ENCODE assay signal across 9 mouse cellular contexts in genomic region chr9:120583314-120583713, GRCm38 (mm10). TPM values are rescaled to one million over a fixed set of nuclear protein-coding genes. Genes with fewer than 3 reads are reported as not detected.
DNase-seq lines count a peak whose midpoint lies in the region; ATAC-seq and TF ChIP-seq lines count a peak whose summit lies in the region.
"Had no signal": no experiment of that assay in that cellular context is flagged by ENCODE, and none has a peak within 500 bp of the region (broad histone marks: within the 10 kb centered on the region; RNA-seq: fewer than 3 reads in every experiment).

No protein-coding gene starts in this region.

- DNase-seq in hindbrain, embryonic 10.5 days (ENCODE audit: low spot score): no peak
- DNase-seq in MEL (ENCODE audit: low read depth, low spot score): no peak
- DNase-seq in midbrain, postnatal 0 days (ENCODE audit: low spot score): no peak
- no peak for DNase-seq in left cerebral cortex, postnatal 4 days
- DNase-seq in testis, postnatal 14 days (ENCODE audit: low spot score): no peak
- no peak for DNase-seq in spleen, adult 12 weeks (ENCODE audit: low spot score)

- 82% methylated on average over 3 of the region's 3 CpGs for WGBS in hindbrain, embryonic 13.5 days
- WGBS in hindbrain, embryonic 10.5 days: 78% methylated on average over 3 of the region's 3 CpGs
- 84% methylated on average over 3 of the region's 3 CpGs for WGBS in hindbrain, embryonic 15.5 days
- 79% methylated on average over 3 of the region's 3 CpGs for WGBS in midbrain, postnatal 0 days

- H3K9ac ChIP-seq in hindbrain, embryonic 13.5 days: no peak overlapping the region
- peak overlapping the region; percentile 72 for H3K9ac ChIP-seq in MEL (ENCODE audit: control insufficient read depth, low read depth, low read length, poor library complexity, severe bottlenecking)
- H3K9ac ChIP-seq in hindbrain, embryonic 15.5 days: no peak overlapping the region
- no peak overlapping the region for H3K9ac ChIP-seq in midbrain, postnatal 0 days (replicated peaks; ENCODE audit: low read length, poor library complexity, severe bottlenecking)

- peak overlapping the region; percentile 55 for H3K4me2 ChIP-seq in hindbrain, embryonic 13.5 days
- peak overlapping the region; percentile 67 for H3K4me2 ChIP-seq in hindbrain, embryonic 15.5 days
- peak overlapping the region; percentile 47 for H3K4me2 ChIP-seq in midbrain, postnatal 0 days (ENCODE audit: low read depth, low read length, poor library complexity, severe bottlenecking)

- H3K27me3 ChIP-seq in hindbrain, embryonic 13.5 days: 0 out of 2 replicates have a peak, but pooled peaks cover 4% of the 10 kb centered on the region
- H3K27me3 ChIP-seq in hindbrain, embryonic 10.5 days (ENCODE audit: insufficient read depth, poor library complexity, severe bottlenecking): 0 out of 2 replicates have a peak, but pooled peaks cover 2% of the 10 kb centered on the region
- H3K27me3 ChIP-seq in MEL (ENCODE audit: control insufficient read depth in 1 of 2, insufficient read depth in 2 of 2, low read length in 2 of 2): no peaks in the 10 kb centered on the region
- H3K27me3 ChIP-seq in hindbrain, embryonic 15.5 days: no peaks in the 10 kb centered on the region
- H3K27me3 ChIP-seq in midbrain, postnatal 0 days (ENCODE audit: insufficient read depth, low read length): no peaks in the 10 kb centered on the region

- intact Hi-C loops in left cerebral cortex, postnatal 4 days (cut with DNase I): no loop called here

- no peak for ATAC-seq in hindbrain, embryonic 13.5 days (ENCODE audit: low FRiP score)
- no peak for ATAC-seq in hindbrain, embryonic 15.5 days (ENCODE audit: low FRiP score, low read depth)
- ATAC-seq in midbrain, postnatal 0 days (ENCODE audit: low FRiP score): no peak

- TF ChIP-seq RAD21 in MEL (IDR thresholded peaks at IDR 0.05; ENCODE audit: low read depth, low read length): no peak

- peak; percentile 14 to 31 (median 27); a peak in 5 of 6 replicates for TF ChIP-seq CTCF in MEL (IDR thresholded peaks at IDR 0.05 in 2 of 3, conservative IDR thresholded peaks at IDR 0.05 in 1 of 3; ENCODE audit: control insufficient read depth in 1 of 3, insufficient read depth in 1 of 3, low read depth in 2 of 3, low read length in 3 of 3, poor library complexity in 1 of 3, severe bottlenecking in 1 of 3)
- TF ChIP-seq CTCF in midbrain, postnatal 0 days (IDR thresholded peaks at IDR 0.05): peak; percentile 21; the same call in 1 of the 2 replicates

- H3K4me1 ChIP-seq in hindbrain, embryonic 13.5 days (replicated peaks): peaks cover 14% of the 10 kb centered on the region
- peaks cover 24% of the 10 kb centered on the region for H3K4me1 ChIP-seq in hindbrain, embryonic 10.5 days (replicated peaks)
- H3K4me1 ChIP-seq in MEL (ENCODE audit: control insufficient read depth in 1 of 2, insufficient read depth in 2 of 2, low read length in 2 of 2): no peaks in the 10 kb centered on the region
- H3K4me1 ChIP-seq in hindbrain, embryonic 15.5 days (replicated peaks): peaks cover 15% of the 10 kb centered on the region
- no peaks in the 10 kb centered on the region for H3K4me1 ChIP-seq in midbrain, postnatal 0 days (ENCODE audit: insufficient read depth, low read length)

- no peaks in the 10 kb centered on the region for H3K36me3 ChIP-seq in hindbrain, embryonic 13.5 days
- no peaks in the 10 kb centered on the region for H3K36me3 ChIP-seq in hindbrain, embryonic 10.5 days
- peaks cover 0 to 2% of the 10 kb centered on the region in 2 experiments; a peak in 1 of 4 replicates for H3K36me3 ChIP-seq in MEL (ENCODE audit: control insufficient read depth in 1 of 2, insufficient read depth in 2 of 2, low read length in 2 of 2)
- H3K36me3 ChIP-seq in hindbrain, embryonic 15.5 days: no peaks in the 10 kb centered on the region
- no peaks in the 10 kb centered on the region for H3K36me3 ChIP-seq in midbrain, postnatal 0 days (ENCODE audit: insufficient read depth, low read length)

- H3K27ac ChIP-seq in hindbrain, embryonic 13.5 days: no peak overlapping the region
- no peak overlapping the region for H3K27ac ChIP-seq in hindbrain, embryonic 10.5 days
- peak overlapping the region; percentile 93; the same call in 1 of the 2 replicates for H3K27ac ChIP-seq in MEL (ENCODE audit: control insufficient read depth, low read depth, low read length)
- H3K27ac ChIP-seq in hindbrain, embryonic 15.5 days (replicated peaks): no peak overlapping the region; the same call in 1 of the 2 replicates
- H3K27ac ChIP-seq in midbrain, postnatal 0 days (ENCODE audit: low read depth, low read length): no peak overlapping the region

- H3K9me3 ChIP-seq in hindbrain, embryonic 13.5 days: no peaks in the 10 kb centered on the region
- no peaks in the 10 kb centered on the region for H3K9me3 ChIP-seq in hindbrain, embryonic 10.5 days
- H3K9me3 ChIP-seq in MEL (replicated peaks; ENCODE audit: insufficient read depth, low read length): no peaks in the 10 kb centered on the region
- no peaks in the 10 kb centered on the region for H3K9me3 ChIP-seq in hindbrain, embryonic 15.5 days
- no peaks in the 10 kb centered on the region for H3K9me3 ChIP-seq in midbrain, postnatal 0 days (ENCODE audit: low read length)

- H3K4me3 ChIP-seq in hindbrain, embryonic 13.5 days: 0 out of 2 replicates have a peak overlapping the region, but pooled peaks have one; percentile 20
- H3K4me3 ChIP-seq in hindbrain, embryonic 10.5 days: no peak overlapping the region
- H3K4me3 ChIP-seq in MEL (ENCODE audit: control insufficient read depth in 1 of 2, insufficient read depth in 1 of 2, low read depth in 2 of 2, low read length in 2 of 2): peak overlapping the region; percentile 16 to 66
- 0 out of 2 replicates have a peak overlapping the region, but pooled peaks have one; percentile 31 for H3K4me3 ChIP-seq in hindbrain, embryonic 15.5 days
- no peak overlapping the region for H3K4me3 ChIP-seq in midbrain, postnatal 0 days (ENCODE audit: low read depth, low read length)

- H3K79me2 ChIP-seq in MEL (ENCODE audit: control insufficient read depth, insufficient read depth, low read length, poor library complexity): no peaks in the 10 kb centered on the region

- no peak for TF ChIP-seq POLR2A in MEL (IDR thresholded peaks at IDR 0.05; ENCODE audit: control insufficient read depth in 1 of 2, insufficient read depth in 1 of 2, low read depth in 1 of 2, low read length in 2 of 2, poor library complexity in 1 of 2)

- TF ChIP-seq EP300 in MEL (IDR thresholded peaks at IDR 0.05; ENCODE audit: low read depth in 1 of 2, low read length in 2 of 2): no peak

TF ChIP-seq in MEL, 35 proteins besides CTCF, POLR2A, EP300 and RAD21:
- TF ChIP-seq KAT2A (conservative IDR thresholded peaks at IDR 0.05; ENCODE audit: low read depth, low read length) (no peak), MEF2A (IDR thresholded peaks at IDR 0.05; ENCODE audit: extremely low read depth, insufficient replicate concordance, low read depth, low read length, poor library complexity, severe bottlenecking) (no peak), ELF1 (IDR thresholded peaks at IDR 0.05; ENCODE audit: low read depth, low read length) (no peak), ZNF384 (IDR thresholded peaks at IDR 0.05; ENCODE audit: low read depth, low read length) (no peak), UBTF (IDR thresholded peaks at IDR 0.05; ENCODE audit: borderline replicate concordance, insufficient read depth, low read depth, low read length) (no peak), SIN3A (IDR thresholded peaks at IDR 0.05; ENCODE audit: low read length) (no peak), ZMIZ1 (IDR thresholded peaks at IDR 0.05; ENCODE audit: low read depth, low read length) (no peak), BHLHE40 (IDR thresholded peaks at IDR 0.05; ENCODE audit: borderline replicate concordance, low read depth, low read length) (no peak), MAFK (IDR thresholded peaks at IDR 0.05; ENCODE audit: borderline replicate concordance, low read depth, low read length) (no peak), MAZ (IDR thresholded peaks at IDR 0.05; ENCODE audit: low read depth, low read length) (no peak), ETS1 (IDR thresholded peaks at IDR 0.05; ENCODE audit: low read depth, low read length) (no peak), CHD2 (IDR thresholded peaks at IDR 0.05; ENCODE audit: low read length) (no peak)

RNA-seq across cellular contexts. Expression of gene Rpl14, which starts 12.1 kb away (rescaled TPM):
- polyA plus RNA-seq in hindbrain, embryonic 13.5 days (2015; fragmentation: Nextera tagmentation; extraction: Ambion mirVana): 481 and 484 TPM in 2 replicates
- 673 and 781 TPM in 2 replicates for polyA plus RNA-seq in hindbrain, embryonic 10.5 days (2016; fragmentation: Nextera tagmentation; extraction: Ambion mirVana)
- total RNA-seq in MEL (2012; rRNA removed): 1,524 and 1,607 TPM in 2 replicates
- 100 to 1,000 TPM in 1 of 2 experiments, not detected in 1; 502 TPM for polyA plus RNA-seq in MEL (2012; ENCODE audit: insufficient read depth in 1 of 2, insufficient read length in 2 of 2, low read depth in 1 of 2, low replicate concordance in 2 of 2, missing spikeins in 1 of 2)
- 408 and 422 TPM in 2 replicates for polyA plus RNA-seq in hindbrain, embryonic 15.5 days (2015; fragmentation: Nextera tagmentation; extraction: Ambion mirVana)
- 261 and 287 TPM in 2 replicates for total RNA-seq in midbrain, postnatal 0 days (2014; rRNA removed)
- 445 and 474 TPM in 2 replicates for polyA plus RNA-seq in midbrain, postnatal 0 days (2015; fragmentation: Nextera tagmentation; extraction: Ambion mirVana)
- 100 to 1,000 TPM; 423 to 424 TPM for total RNA-seq in left cerebral cortex, postnatal 4 days (2021)

RNA-seq across cellular contexts. Expression of gene Entpd3, which starts 43.7 kb away (rescaled TPM):
- 1.2 and 1.6 TPM in 2 replicates for polyA plus RNA-seq in hindbrain, embryonic 13.5 days (2015; fragmentation: Nextera tagmentation; extraction: Ambion mirVana)
- 0.25 and 0.41 TPM in 2 replicates for polyA plus RNA-seq in hindbrain, embryonic 10.5 days (2016; fragmentation: Nextera tagmentation; extraction: Ambion mirVana)
- total RNA-seq in MEL (2012; rRNA removed): not detected in 2 replicates
- polyA plus RNA-seq in MEL (2012; ENCODE audit: insufficient read depth in 1 of 2, insufficient read length in 2 of 2, low read depth in 1 of 2, low replicate concordance in 2 of 2, missing spikeins in 1 of 2): under 1 TPM in 1 of 2 experiments, not detected in 1; 0.03 TPM
- 3.2 and 4.1 TPM in 2 replicates for polyA plus RNA-seq in hindbrain, embryonic 15.5 days (2015; fragmentation: Nextera tagmentation; extraction: Ambion mirVana)
- total RNA-seq in midbrain, postnatal 0 days (2014; rRNA removed): 6.9 and 9.0 TPM in 2 replicates
- 4.7 and 5.2 TPM in 2 replicates for polyA plus RNA-seq in midbrain, postnatal 0 days (2015; fragmentation: Nextera tagmentation; extraction: Ambion mirVana)
- 1 to 10 TPM; 5.4 to 5.6 TPM for total RNA-seq in left cerebral cortex, postnatal 4 days (2021)
- total RNA-seq: heart, postnatal 10 days had no signal

Comparison
In these comparisons a context has a peak if more than half of its experiments do, and no peak if none do; other contexts are left out.
1. H3K4me3 ChIP-seq: peak in hindbrain, embryonic 13.5 days (single experiment), MEL (2 of 2) and hindbrain, embryonic 15.5 days (single experiment); none in hindbrain, embryonic 10.5 days (single experiment) and midbrain, postnatal 0 days (single experiment).
2. Peak in every context shown above with its lines, with median percentiles within 50 percentile points of each other: H3K4me2 ChIP-seq.